Mouse (Mus musculus) left cerebral cortex, postnatal 36 days (tissue): ENCODE measurements around the gene Mitf. TPM values are rescaled to one million over a fixed set of nuclear protein-coding genes. Genes with fewer than 3 reads are reported as not detected.

Experiments used
- total RNA-seq, 2 experiments: library from RNA; stranded (reverse); gene quantifications; 2 replicates each; pipeline ENCODE4 v1.2.3; 2021

Mitf gene
- total RNA-seq, 2 experiments from 2014 or later, result 6.5 to 8.8 TPM

Other genes starting within 250 kb of the Mitf start
- 10 to 100 TPM; 13.7 to 20.4 TPM for gene Frmd4b, start 189.5 kb upstream of the Mitf start, total RNA-seq